Mouse (Mus musculus): ENCODE results near the gene Mapk1. TPM values are rescaled to one million over a fixed set of nuclear protein-coding genes. Genes with fewer than 3 reads are reported as not detected.

Gene Mapk1
- polyA plus RNA-seq, 1 experiment from 2014 or later = 123 TPM

DNA sequence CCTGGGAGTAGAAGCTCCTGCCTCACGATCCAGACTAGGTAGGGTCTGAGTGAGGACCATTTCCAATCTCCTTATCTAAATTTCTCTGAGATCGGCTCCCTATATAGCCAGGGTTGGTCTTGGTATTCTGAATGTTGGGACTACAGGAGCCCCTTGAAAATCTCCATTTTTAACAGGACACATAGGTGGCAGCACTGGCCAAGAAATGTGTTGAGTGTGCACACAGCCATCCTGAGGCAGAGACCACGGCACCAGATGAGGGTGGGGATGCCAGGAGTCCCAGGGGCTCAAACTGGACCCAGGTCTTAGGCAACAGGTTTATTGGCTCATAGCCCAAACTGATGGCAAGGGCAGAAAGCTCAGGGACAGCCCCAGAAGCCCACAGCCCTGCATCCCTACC, 105.2 kb downstream of the Mapk1 start:
- Histone ChIP-seq H3K36me3 (peaks cover 95% of the 10 kb centered on the region), H3K27ac (no peak overlapping the region), H3K4me1 (no peaks in the 10 kb centered on the region), H3K9me3 (replicated peaks) (no peaks in the 10 kb centered on the region), H3K4me2 (no peak overlapping the region), H3K4me3 (no peak overlapping the region), H3K27me3 (replicated peaks) (no peaks in the 10 kb centered on the region), H3K9ac (no peak overlapping the region)
- 86% methylated on average over 3 of the region's 3 CpGs for WGBS (ENCODE audit: insufficient replicate concordance)
- no peak for ATAC-seq

DNA sequence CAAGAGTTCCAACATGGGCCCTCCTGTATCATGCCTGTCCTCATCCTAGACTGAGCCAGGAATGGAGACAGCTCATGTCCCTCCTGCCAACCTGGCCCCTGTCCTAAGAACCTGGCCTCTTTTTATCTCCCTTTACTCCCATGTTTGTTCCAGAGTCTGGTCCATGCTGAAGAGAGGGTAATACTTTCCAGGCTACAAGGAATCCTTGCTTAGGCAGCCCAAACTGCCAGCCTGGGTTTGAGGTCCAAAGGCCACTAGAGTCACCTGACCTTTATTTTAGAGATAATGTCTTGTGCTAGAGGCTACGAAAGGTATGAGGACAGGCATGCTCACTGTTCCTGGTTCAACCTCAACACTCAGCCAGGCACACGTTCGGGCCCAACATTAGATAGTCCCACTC, 113.8 kb downstream of the Mapk1 start:
- peaks cover 100% of the 10 kb centered on the region for H3K36me3 ChIP-seq
- no peaks in the 10 kb centered on the region for H3K27me3 ChIP-seq (replicated peaks)
- no peak overlapping the region for H3K4me2 ChIP-seq
- ATAC-seq = peak; percentile 45; the same call in 1 of the 2 replicates
- WGBS (ENCODE audit: insufficient replicate concordance) = 84% methylated on average over 3 of the region's 3 CpGs
- no peak overlapping the region for H3K9ac ChIP-seq
- H3K4me3 ChIP-seq = no peak overlapping the region
- no peaks in the 10 kb centered on the region for H3K9me3 ChIP-seq (replicated peaks)
- no peak overlapping the region for H3K27ac ChIP-seq
- no peaks in the 10 kb centered on the region for H3K4me1 ChIP-seq

Other genes with a start within 250 kb of the Mapk1 start
- gene Spag6l, start 153.9 kb upstream of the Mapk1 start, polyA plus RNA-seq (2016; fragmentation: Nextera tagmentation; extraction: Ambion mirVana) = not detected in 2 replicates
- not detected in 2 replicates for gene Igll1, start 119.4 kb upstream of the Mapk1 start, polyA plus RNA-seq (2016; fragmentation: Nextera tagmentation; extraction: Ambion mirVana)
- 40.8 and 42.2 TPM in 2 replicates for gene Top3b, start 112.6 kb upstream of the Mapk1 start, polyA plus RNA-seq (2016; fragmentation: Nextera tagmentation; extraction: Ambion mirVana)
- 0.80 and 0.83 TPM in 2 replicates for gene Vpreb1, start 112.5 kb upstream of the Mapk1 start, polyA plus RNA-seq (2016; fragmentation: Nextera tagmentation; extraction: Ambion mirVana)
- 13.8 and 14.4 TPM in 2 replicates for gene Ppm1f, start 86.9 kb upstream of the Mapk1 start, polyA plus RNA-seq (2016; fragmentation: Nextera tagmentation; extraction: Ambion mirVana)
- gene Ypel1, start 86.3 kb downstream of the Mapk1 start, polyA plus RNA-seq (2016; fragmentation: Nextera tagmentation; extraction: Ambion mirVana) = 2.6 and 3.3 TPM in 2 replicates
- 72.7 and 77.5 TPM in 2 replicates for gene Ppil2, start 127.9 kb downstream of the Mapk1 start, polyA plus RNA-seq (2016; fragmentation: Nextera tagmentation; extraction: Ambion mirVana)
- gene 2610318N02Rik, start 141.8 kb downstream of the Mapk1 start, polyA plus RNA-seq (2016; fragmentation: Nextera tagmentation; extraction: Ambion mirVana) = 31.9 and 33.4 TPM in 2 replicates
- 82.4 and 91.1 TPM in 2 replicates for gene Sdf2l1, start 149.0 kb downstream of the Mapk1 start, polyA plus RNA-seq (2016; fragmentation: Nextera tagmentation; extraction: Ambion mirVana)
- 18.5 and 18.8 TPM in 2 replicates for gene Ydjc, start 161.2 kb downstream of the Mapk1 start, polyA plus RNA-seq (2016; fragmentation: Nextera tagmentation; extraction: Ambion mirVana)
- 0.80 and 1.3 TPM in 2 replicates for gene Ccdc116, start 163.8 kb downstream of the Mapk1 start, polyA plus RNA-seq (2016; fragmentation: Nextera tagmentation; extraction: Ambion mirVana)
- 275 and 283 TPM in 2 replicates for gene Ube2l3, start 219.3 kb downstream of the Mapk1 start, polyA plus RNA-seq (2016; fragmentation: Nextera tagmentation; extraction: Ambion mirVana)
- gene Rimbp3, start 225.2 kb downstream of the Mapk1 start, polyA plus RNA-seq (2016; fragmentation: Nextera tagmentation; extraction: Ambion mirVana) = 0.12 and 0.17 TPM in 2 replicates

Data from liver, embryonic 12.5 days (tissue).